Mouse (Mus musculus): ENCODE results near the gene Cc2d2a. TPM values are rescaled to one million over a fixed set of nuclear protein-coding genes. Genes with fewer than 3 reads are reported as not detected.

Cc2d2a gene
- polyA plus RNA-seq, 1 experiment, result 0.46 TPM

DNA sequence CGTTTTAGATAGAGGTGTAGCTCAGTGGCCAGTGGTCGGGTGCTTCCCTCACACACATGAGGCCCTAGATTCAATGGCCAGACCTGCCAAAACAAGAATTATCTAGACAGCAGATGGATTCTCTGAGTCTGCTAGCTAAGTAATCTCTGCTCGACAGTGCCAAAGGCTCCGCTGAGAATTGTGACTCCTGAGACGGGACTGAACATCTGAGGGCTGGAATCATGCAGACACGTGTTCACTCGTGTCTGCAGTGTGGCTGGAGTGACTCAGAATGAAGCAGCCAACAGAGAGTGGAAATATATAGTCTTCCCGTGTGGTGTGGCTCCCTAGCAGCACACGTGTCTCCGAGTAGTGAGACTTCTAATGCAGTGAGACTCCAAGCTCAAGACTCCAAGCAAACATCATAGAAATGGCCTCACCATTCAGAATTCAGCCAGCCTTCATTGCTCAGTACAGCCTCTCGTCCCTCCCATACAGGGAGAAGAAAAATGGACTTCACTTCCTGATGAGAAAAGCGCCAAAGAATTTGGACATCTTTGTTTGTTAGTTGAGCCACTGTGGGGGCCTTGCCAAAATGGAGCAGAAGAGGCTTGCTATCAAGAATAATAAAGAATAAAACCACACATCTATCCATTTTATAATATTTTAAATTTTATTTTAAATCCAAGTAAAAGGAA is 14.9 kb upstream of the Cc2d2a start:
- H3K4me3 ChIP-seq (ENCODE audit: low read depth, low read length), result no peak overlapping the region
- H3K27ac ChIP-seq (ENCODE audit: insufficient read depth, low read depth, low read length), result no peak overlapping the region
- WGBS, result 64% methylated on average over 12 of the region's 12 CpGs
- H3K27me3 ChIP-seq (ENCODE audit: control insufficient read depth, insufficient read depth, low read length), result no peaks in the 10 kb centered on the region
- H3K36me3 ChIP-seq (ENCODE audit: control insufficient read depth, insufficient read depth, low read length), result no peaks in the 10 kb centered on the region
- H3K4me1 ChIP-seq (ENCODE audit: control insufficient read depth, insufficient read depth, insufficient read length, low read length), result no peaks in the 10 kb centered on the region
- no peak for TF ChIP-seq POLR2A (IDR thresholded peaks at IDR 0.05; ENCODE audit: low read depth, low read length)
- no peak for TF ChIP-seq CTCF (IDR thresholded peaks at IDR 0.05; ENCODE audit: extremely low read depth, insufficient read length, insufficient replicate concordance, low read depth, low read length)

DNA sequence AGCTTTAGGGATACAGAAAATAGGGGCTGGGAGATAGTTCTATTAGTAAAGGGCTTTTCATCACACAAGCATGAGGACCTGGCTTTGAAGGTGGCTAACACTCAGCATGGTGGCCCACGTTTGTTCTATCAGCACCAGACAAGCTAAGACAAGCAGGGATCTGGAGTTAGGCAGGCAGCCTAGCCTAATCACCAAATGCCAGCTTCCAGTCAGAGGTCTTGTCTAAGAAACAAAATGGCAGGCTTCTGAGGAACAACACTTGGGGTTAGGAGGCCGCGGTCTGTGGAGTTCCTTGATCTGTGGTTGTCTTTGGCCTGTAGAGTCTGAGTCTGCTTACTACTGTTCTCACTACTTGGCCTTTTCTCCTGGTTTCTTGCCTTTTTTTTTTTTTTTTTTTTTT is 648 bp upstream of the Cc2d2a start:
- Histone ChIP-seq H3K4me3 (ENCODE audit: low read depth, low read length) (no peak overlapping the region), H3K4me1 (ENCODE audit: control insufficient read depth, insufficient read depth, insufficient read length, low read length) (peaks cover 6% of the 10 kb centered on the region; the same call in 1 of the 2 replicates), H3K27ac (ENCODE audit: insufficient read depth, low read depth, low read length) (no peak overlapping the region), H3K27me3 (ENCODE audit: control insufficient read depth, insufficient read depth, low read length) (no peaks in the 10 kb centered on the region), H3K36me3 (ENCODE audit: control insufficient read depth, insufficient read depth, low read length) (no peaks in the 10 kb centered on the region)
- 91% methylated on average over 3 of the region's 3 CpGs for WGBS
- no peak for TF ChIP-seq CTCF (IDR thresholded peaks at IDR 0.05; ENCODE audit: extremely low read depth, insufficient read length, insufficient replicate concordance, low read depth, low read length)
- no peak for TF ChIP-seq POLR2A (IDR thresholded peaks at IDR 0.05; ENCODE audit: low read depth, low read length)

DNA sequence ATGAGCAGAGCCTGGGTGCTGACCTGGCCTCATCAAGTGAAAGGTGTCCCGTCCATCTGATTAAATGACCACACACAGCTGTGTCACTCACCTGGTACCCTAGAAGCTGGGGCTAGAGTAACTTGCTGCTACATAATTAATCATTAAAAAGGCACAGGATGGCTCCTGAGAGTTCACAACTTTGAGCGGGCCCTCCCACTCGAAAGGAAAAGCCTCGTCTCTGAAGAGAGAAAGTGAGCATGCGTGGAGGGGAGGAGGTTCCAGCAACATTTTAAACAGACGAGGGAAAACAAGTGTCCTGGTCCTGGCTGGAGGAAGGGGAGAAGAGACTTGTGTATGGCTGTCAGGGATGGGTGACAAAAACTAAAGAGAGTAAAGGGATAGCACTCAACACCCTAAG is 1.4 kb downstream of the Cc2d2a start:
- WGBS, result 42% methylated on average over 6 of the region's 6 CpGs
- no peak overlapping the region for H3K27ac ChIP-seq (ENCODE audit: insufficient read depth, low read depth, low read length)
- no peak overlapping the region for H3K4me3 ChIP-seq (ENCODE audit: low read depth, low read length)
- no peak for TF ChIP-seq CTCF (IDR thresholded peaks at IDR 0.05; ENCODE audit: extremely low read depth, insufficient read length, insufficient replicate concordance, low read depth, low read length)
- TF ChIP-seq POLR2A (IDR thresholded peaks at IDR 0.05; ENCODE audit: low read depth, low read length), result no peak
- peaks cover 6% of the 10 kb centered on the region; the same call in 1 of the 2 replicates for H3K4me1 ChIP-seq (ENCODE audit: control insufficient read depth, insufficient read depth, insufficient read length, low read length)
- H3K27me3 ChIP-seq (ENCODE audit: control insufficient read depth, insufficient read depth, low read length), result no peaks in the 10 kb centered on the region
- no peaks in the 10 kb centered on the region; the same call in 1 of the 2 replicates for H3K36me3 ChIP-seq (ENCODE audit: control insufficient read depth, insufficient read depth, low read length)

DNA sequence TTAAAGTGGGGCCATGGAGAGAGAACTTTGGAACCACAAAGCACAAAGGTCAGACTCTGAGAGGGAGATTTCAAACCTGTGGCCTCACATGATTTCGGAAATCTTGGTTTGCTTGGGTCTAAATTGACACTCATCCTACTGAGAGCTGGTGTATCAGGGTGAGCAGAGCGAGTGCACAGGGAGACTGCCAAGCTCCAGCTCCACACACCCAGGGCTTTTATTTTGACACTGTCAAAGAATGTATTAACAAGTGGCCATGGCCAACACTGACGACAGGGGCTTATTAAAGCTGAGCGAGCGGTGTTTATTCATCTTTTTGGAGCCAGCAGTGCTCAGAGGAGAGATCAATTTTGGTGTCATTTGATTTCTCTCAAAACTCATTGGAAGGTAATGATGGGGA is 3.0 kb downstream of the Cc2d2a start:
- no peak overlapping the region for H3K4me3 ChIP-seq (ENCODE audit: low read depth, low read length)
- WGBS, result 22% methylated on average over 5 of the region's 5 CpGs
- peaks cover 6% of the 10 kb centered on the region; the same call in 1 of the 2 replicates for H3K4me1 ChIP-seq (ENCODE audit: control insufficient read depth, insufficient read depth, insufficient read length, low read length)
- H3K27ac ChIP-seq (ENCODE audit: insufficient read depth, low read depth, low read length), result no peak overlapping the region
- TF ChIP-seq CTCF (IDR thresholded peaks at IDR 0.05; ENCODE audit: extremely low read depth, insufficient read length, insufficient replicate concordance, low read depth, low read length) (no peak), POLR2A (IDR thresholded peaks at IDR 0.05; ENCODE audit: low read depth, low read length) (no peak)
- H3K36me3 ChIP-seq (ENCODE audit: control insufficient read depth, insufficient read depth, low read length), result no peaks in the 10 kb centered on the region; the same call in 1 of the 2 replicates
- H3K27me3 ChIP-seq (ENCODE audit: control insufficient read depth, insufficient read depth, low read length), result no peaks in the 10 kb centered on the region

DNA sequence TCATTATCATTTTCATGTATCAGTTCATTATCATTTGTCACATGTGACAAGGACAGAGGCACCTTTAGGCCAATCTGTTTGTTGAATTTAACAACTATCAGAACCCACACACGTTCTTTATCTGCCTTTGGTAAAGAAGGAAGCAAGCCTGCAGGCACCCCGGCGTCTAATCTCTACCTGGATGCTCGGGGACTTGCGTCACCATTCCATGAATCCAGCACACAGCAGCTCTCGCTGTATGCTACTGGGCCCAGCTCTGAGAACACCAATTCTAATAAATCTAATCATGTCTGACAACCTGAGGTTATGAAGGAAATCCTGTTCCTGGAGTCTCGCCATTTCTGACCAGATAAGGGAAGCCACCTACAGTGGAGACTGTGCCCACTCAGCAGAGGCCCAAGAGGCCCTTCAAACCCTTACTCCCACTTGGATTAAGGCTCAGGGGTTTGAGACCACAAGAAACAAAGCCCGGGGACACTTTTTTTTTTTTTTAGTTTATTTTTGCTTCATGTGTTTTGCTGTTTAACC is 7.0 kb downstream of the Cc2d2a start:
- H3K4me1 ChIP-seq (ENCODE audit: control insufficient read depth, insufficient read depth, insufficient read length, low read length), result no peaks in the 10 kb centered on the region; the same call in 1 of the 2 replicates
- no peak for TF ChIP-seq CTCF (IDR thresholded peaks at IDR 0.05; ENCODE audit: extremely low read depth, insufficient read length, insufficient replicate concordance, low read depth, low read length)
- no peak for TF ChIP-seq POLR2A (IDR thresholded peaks at IDR 0.05; ENCODE audit: low read depth, low read length)
- WGBS, result 61% methylated on average over 8 of the region's 8 CpGs
- no peaks in the 10 kb centered on the region; the same call in 1 of the 2 replicates for H3K36me3 ChIP-seq (ENCODE audit: control insufficient read depth, insufficient read depth, low read length)
- H3K27ac ChIP-seq (ENCODE audit: insufficient read depth, low read depth, low read length), result no peak overlapping the region
- no peaks in the 10 kb centered on the region for H3K27me3 ChIP-seq (ENCODE audit: control insufficient read depth, insufficient read depth, low read length)
- no peak overlapping the region for H3K4me3 ChIP-seq (ENCODE audit: low read depth, low read length)

DNA sequence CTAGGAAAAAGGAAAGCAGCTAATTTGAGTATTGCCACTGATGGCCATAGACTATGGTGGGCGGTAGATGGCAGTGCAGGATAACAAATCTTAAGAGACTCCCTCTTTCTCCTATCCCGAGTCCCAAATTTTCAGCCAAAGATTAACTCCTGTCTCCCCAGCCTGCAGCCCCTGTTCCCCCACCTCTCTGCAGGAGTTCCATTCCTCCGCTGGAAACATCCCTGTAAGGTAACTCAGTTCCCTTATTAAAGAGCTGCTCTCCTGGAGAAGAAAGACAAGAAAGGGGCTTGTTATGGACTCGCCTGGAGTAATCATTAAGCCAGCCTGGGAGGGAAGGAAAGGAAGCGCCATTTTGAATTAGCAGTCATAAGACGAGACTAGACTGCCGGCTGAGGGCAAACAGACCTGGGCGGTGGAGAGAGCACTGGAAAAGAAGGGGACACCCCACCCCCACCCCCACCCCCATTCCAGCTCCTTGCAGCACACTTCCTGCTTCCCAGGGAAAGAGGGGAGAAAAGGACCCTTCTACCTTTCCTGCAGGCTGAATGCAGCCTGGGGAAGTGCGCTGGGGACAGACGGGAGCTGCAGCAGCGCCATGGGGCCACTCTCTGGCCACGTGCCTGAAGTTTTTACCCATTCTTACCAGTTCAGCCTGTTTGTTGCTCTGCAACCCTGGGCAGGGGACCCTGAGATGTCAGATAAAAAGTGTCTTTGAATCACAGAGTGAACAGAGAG is 10.2 kb downstream of the Cc2d2a start:
- TF ChIP-seq POLR2A (IDR thresholded peaks at IDR 0.05; ENCODE audit: low read depth, low read length) (no peak; the same call in 1 of the 2 replicates), CTCF (IDR thresholded peaks at IDR 0.05; ENCODE audit: extremely low read depth, insufficient read length, insufficient replicate concordance, low read depth, low read length) (peak; percentile 18; the same call in 1 of the 2 replicates)
- Histone ChIP-seq H3K36me3 (ENCODE audit: control insufficient read depth, insufficient read depth, low read length) (no peaks in the 10 kb centered on the region), H3K27ac (ENCODE audit: insufficient read depth, low read depth, low read length) (no peak overlapping the region), H3K4me3 (ENCODE audit: low read depth, low read length) (peak overlapping the region; percentile 55), H3K27me3 (ENCODE audit: control insufficient read depth, insufficient read depth, low read length) (no peaks in the 10 kb centered on the region), H3K4me1 (ENCODE audit: control insufficient read depth, insufficient read depth, insufficient read length, low read length) (no peaks in the 10 kb centered on the region; the same call in 1 of the 2 replicates)
- 2% methylated on average over 12 of the region's 12 CpGs for WGBS

DNA sequence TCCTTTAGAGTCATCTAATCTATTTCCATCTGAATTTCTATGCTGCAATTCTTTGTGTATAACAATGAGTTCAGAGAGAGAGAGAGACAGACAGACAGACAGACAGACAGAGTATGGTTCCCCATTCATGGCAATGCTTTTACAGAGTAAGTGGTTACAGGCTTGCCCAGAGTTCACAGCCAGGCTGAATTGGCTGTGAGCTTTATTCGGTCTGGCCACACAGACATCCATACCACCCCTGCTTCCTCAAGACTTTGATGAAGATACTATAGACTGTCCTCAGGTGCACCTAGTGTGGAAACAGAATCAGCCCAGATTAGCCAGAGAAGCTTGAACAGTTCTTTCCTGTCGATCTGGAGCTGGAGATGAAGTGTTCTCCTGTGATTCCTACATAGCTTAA is 10.9 kb downstream of the Cc2d2a start:
- Histone ChIP-seq H3K27ac (ENCODE audit: insufficient read depth, low read depth, low read length) (no peak overlapping the region), H3K36me3 (ENCODE audit: control insufficient read depth, insufficient read depth, low read length) (no peaks in the 10 kb centered on the region), H3K27me3 (ENCODE audit: control insufficient read depth, insufficient read depth, low read length) (no peaks in the 10 kb centered on the region), H3K4me1 (ENCODE audit: control insufficient read depth, insufficient read depth, insufficient read length, low read length) (no peaks in the 10 kb centered on the region; the same call in 1 of the 2 replicates), H3K4me3 (ENCODE audit: low read depth, low read length) (no peak overlapping the region)
- no peak for TF ChIP-seq POLR2A (IDR thresholded peaks at IDR 0.05; ENCODE audit: low read depth, low read length)
- TF ChIP-seq CTCF (IDR thresholded peaks at IDR 0.05; ENCODE audit: extremely low read depth, insufficient read length, insufficient replicate concordance, low read depth, low read length), result no peak
- WGBS, result 67% methylated on average over 2 of the region's 2 CpGs

Measured in small intestine, adult 2 months (tissue).